Mouse (Mus musculus) layer of hippocampus, adult 9-10 months (tissue): Measurements from ENCODE around the gene Lsmem1.

Experiments
- DNase-seq: peaks from one replicate; pipeline ENCODE4 v3.0.0; 2022; ENCODE audit warnings: low spot score

Lsmem1 gene

GRCm38 (mm10) chr12:40140706-40141105, 58.6 kb downstream of the Lsmem1 start:
- no peak for DNase-seq

- no peak for DNase-seq
Measured at GRCm38 (mm10) chr12:40139484-40140245, 59.6 kb downstream of the Lsmem1 start.

GRCm38 (mm10) chr12:40134529-40134928, 64.8 kb downstream of the Lsmem1 start:
- no peak for DNase-seq

- DNase-seq = no peak
Measured at GRCm38 (mm10) chr12:40133573-40134271, 65.6 kb downstream of the Lsmem1 start, which contains the start of gene Scin. Scin (minus strand) TSS chr12:40134228.

DNA sequence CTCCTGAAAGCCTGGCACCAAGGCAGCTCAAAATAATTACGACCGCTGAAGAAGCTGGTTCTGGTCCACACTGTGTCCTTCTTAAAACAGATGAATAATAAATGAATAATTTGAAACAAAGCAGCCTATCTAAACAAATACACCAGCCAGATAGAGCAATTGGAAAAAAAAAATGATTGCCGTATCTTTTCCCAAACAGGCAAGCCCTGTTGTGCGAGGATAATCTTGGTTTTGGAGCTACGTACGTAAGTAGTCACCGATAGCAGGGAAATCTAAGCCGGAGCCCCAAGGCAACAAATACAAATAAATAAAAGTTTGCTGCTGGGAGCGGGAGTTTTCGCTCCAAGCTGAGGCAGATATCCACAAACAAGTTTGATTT, 66.1 kb downstream of the Lsmem1 start:
- DNase-seq = no peak
